Mouse (Mus musculus) right cerebral cortex, postnatal 4 days (tissue): ENCODE measurements around the gene Lancl2.

Experiments used
- DNase-seq: peaks from one replicate; pipeline ENCODE4 v3.0.0-alpha.2; 2022

Gene Lancl2

DNA sequence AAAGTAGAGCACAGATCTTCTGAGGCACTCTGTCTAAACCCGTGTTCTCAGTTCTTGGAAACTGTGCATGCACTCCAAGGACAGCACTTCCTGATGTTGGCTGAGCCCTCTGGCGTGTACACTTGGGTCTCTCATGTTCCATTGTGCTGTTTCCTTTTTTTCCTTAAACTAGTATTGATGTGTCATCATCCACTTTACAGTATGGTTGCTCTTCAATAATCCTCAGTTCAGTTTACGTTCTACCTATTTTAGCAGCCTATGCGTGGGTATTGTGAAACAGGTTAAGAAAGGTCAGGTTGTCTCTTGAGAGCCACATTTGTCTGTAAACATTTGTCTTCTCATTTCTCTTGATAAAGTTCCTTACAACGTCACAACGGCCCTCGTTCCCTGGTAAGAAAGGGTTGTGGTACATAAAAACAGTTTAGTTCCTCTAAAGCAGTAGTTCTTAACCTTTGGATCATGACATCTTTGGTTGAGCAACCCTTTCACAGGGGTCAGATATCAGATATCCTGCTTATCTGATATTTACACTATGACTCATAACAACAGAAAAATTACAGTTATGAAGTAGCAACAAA, 66.7 kb downstream of the Lancl2 start:
- DNase-seq: no peak

DNA sequence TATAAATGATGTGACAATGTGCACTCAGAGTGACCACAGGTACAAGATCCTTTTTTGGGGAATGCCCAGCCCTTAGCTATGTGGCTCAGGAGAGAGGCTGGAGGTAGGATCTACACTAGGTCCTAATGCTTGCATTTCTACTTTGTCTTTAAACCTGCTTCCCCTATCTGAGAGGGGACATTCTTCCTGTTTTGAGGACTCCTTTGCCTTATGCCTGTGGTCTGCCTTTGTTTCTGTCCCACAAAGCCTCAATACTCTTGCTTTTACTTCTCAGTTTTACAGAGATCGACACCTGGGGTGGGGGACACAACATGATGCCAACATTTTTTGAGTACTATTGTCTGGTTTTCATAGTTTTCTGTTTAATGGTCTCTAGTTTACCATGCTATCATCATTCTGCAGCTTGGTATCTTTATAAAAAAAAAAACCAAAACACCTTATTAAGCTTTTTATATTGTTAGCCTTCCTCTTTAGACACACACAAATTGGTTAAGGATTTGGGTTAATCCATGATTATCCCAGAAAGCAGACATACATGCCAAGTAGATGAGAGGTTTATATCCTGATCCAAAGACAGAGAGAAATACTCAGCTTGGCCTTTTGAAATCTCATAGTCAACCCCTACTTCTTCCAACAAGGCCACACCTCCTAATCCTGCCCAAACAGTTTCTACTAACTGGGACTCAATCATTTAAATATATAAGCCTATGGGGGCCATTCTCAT, 68.3 kb downstream of the Lancl2 start:
- no peak for DNase-seq

DNA sequence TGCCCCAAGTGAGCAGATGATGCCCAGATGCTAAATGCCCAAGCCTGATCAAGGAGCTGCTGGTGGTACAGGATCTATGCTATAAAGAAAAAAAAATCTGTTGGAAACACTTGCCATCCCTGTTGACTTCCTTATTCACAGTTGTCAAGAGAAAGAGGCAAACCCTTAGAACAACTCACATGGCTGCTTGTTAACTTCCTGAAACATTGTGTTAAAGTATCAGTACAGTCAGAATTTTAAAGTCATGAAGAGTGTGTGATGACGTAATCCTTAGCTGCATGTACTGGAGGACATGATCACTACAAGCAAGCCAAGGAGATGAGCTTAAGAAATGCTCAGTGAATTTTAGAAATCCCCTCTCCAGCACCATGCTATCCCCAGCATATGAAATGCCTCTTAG, 71.5 kb downstream of the Lancl2 start:
- no peak for DNase-seq

DNA sequence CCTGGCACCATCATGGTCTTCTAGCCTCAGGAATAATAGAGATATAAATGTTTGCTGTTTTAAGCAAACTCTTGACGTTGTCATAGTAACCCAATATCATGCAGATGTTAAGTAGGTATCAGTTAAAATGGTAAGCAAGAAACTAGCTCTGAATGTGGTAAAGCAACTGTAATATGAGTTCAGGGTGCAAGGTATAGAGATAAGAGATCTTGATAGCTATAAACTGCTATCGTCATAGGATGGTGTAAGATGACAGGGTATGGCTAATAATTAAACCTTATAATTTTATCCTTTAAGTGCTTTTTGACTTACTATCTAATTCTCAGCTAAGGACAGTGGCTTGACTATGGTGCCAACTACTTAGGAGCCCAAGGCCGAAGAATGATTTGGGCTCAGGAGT, 78.0 kb downstream of the Lancl2 start:
- DNase-seq: no peak

DNA sequence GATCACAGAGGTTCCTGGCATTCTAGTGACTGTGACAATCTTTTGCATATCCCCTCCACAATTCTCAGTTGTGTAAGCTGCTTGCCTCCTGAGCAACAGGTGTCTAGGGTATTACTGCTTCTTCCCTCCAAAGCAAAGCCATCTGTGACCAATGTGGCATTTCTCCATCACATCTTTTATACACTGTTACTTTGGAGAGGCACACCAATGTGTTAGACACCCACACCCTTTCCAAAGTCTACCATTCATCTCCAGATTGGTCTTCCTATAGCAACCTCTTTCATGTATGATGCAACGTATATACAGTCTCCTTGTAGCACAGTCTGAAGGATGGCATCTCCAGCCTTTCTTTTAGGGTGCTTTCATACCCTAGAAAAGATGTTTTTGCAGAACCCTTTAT, 80.3 kb downstream of the Lancl2 start:
- DNase-seq: no peak

DNA sequence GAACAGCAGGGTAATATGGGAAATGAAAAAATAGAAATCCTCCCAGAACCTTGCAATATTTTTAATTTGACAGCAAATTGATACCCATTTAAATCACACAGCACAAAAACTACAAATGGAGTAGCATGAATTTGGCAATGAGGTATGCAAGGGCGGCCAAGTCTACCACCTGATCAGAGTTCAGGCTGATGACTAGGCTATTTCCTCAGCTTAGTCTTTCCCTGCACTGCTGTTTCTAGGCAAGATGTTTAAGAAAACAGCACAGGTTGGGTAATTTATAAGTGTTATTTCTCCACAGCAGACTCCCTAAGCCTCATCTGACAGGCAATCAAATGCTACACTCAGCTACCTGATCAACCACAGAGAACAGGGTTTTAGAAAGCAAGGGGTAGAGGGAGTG, 81.9 kb downstream of the Lancl2 start:
- no peak for DNase-seq

DNA sequence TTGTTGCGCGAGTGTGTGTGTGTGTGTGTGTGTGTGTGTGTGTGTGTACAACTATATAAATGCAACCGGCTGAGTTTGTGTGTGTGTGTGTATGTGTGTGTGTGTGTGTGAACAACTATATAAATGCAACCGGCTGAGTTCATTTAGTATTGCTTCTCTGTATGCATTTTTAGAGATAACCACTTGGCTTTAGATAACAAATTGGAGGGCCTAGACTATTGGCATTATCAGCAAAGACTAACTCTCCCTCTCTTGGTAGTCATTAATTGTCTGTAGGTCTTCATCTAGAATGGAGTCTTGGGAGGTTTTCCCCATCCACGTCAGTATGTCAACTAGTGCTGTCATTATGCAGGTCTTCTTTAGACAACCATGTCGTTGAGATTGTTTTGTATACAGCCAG, 85.0 kb downstream of the Lancl2 start:
- no peak for DNase-seq
